Mouse (Mus musculus): ENCODE results near the gene Pts.

DNA sequence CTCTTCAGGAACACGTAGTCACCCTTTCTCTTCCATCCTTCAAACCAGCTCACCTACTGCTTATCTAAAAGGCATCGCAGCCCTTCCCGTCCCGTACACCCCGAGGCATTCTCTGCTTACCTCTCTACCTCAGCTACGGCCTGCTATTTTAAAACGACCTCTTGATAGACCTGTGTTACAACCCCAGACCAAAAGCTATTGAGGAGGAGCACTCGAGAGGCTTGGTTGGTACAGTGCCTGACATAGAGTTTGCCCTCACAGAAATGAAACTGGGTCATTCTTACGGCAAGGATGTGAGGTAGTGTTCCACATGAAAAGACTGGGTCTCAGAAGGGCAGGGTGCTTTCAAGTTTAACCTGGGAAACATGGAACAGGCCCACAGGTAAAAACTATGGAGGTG lies 51.3 kb downstream of the Pts start:
- TF ChIP-seq UBTF (IDR thresholded peaks at IDR 0.05; ENCODE audit: low read depth, low read length) = no peak
- TF ChIP-seq ELF1 (IDR thresholded peaks at IDR 0.05; ENCODE audit: low read depth, low read length) = no peak
- no peak for TF ChIP-seq CTCF (conservative IDR thresholded peaks at IDR 0.05 in 1 of 2, IDR thresholded peaks at IDR 0.05 in 1 of 2; ENCODE audit: low read depth in 2 of 2, low read length in 2 of 2)
- no peak for TF ChIP-seq EP300 (IDR thresholded peaks at IDR 0.05; ENCODE audit: low read length)
- no peak for TF ChIP-seq ZC3H11A (IDR thresholded peaks at IDR 0.05; ENCODE audit: low read depth, low read length)
- TF ChIP-seq USF1 (IDR thresholded peaks at IDR 0.05; ENCODE audit: low read depth, low read length) = no peak
- TF ChIP-seq NRF1 (IDR thresholded peaks at IDR 0.05; ENCODE audit: low read depth, low read length) = no peak
- TF ChIP-seq MXI1 (IDR thresholded peaks at IDR 0.05; ENCODE audit: low read depth, low read length) = no peak
- no peak for TF ChIP-seq TBP (conservative IDR thresholded peaks at IDR 0.05; ENCODE audit: low read depth, low read length)
- TF ChIP-seq ZMIZ1 (IDR thresholded peaks at IDR 0.05; ENCODE audit: low read depth, low read length) = no peak

Measured in CH12.LX (cell line).